Mouse (Mus musculus): ENCODE measurements around the gene Rxfp1. TPM values are rescaled to one million over a fixed set of nuclear protein-coding genes. Genes with fewer than 3 reads are reported as not detected.

Rxfp1 gene
- polyA plus RNA-seq, 1 experiment: not detected

DNA sequence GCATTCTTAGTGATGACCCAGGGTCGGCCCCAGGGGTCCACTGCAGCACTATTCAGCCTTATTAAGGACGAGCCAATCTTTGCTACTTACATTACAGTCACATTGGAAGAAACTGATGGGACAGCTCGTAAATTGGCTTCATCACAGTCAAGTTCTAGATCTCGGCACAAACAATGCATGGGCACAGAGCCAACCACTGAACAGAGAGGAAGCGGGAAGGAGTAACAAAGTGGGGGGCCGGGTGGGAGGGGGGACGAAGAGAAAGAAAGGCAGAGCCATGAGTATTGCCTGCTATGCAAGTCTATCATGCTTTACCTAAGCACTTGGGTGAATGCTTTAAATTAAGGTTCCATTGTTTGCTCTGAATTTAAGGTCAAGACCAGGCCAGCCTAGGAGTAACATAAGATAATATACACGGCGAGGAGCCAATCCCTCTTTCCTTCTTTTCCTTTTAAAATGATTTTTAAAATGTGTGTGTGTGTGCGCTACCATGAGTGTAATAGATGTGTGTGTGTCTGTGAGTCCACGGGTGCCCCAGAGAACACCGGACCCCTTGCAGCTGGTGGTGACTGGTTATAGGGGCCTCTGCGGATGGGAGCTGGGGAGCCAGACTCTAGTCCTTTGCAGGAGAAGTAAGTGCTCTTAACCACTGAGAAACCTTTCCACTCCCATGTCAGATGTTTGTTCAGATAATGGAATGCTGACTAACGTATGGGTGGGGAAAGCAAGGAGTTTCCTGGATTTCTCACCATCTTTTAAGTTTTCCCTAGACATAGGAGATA, 55.1 kb downstream of the Rxfp1 start:
- Histone ChIP-seq H3ac (ENCODE audit: control insufficient read depth, insufficient read length) (no peak overlapping the region), H3K36me3 (ENCODE audit: control insufficient read depth, insufficient read depth) (no peaks in the 10 kb centered on the region), H3K79me2 (ENCODE audit: control insufficient read depth, insufficient read depth) (no peaks in the 10 kb centered on the region), H3K4me2 (ENCODE audit: low read depth) (no peak overlapping the region), H3K4me3 (no peak overlapping the region), H3K27me3 (ENCODE audit: control insufficient read depth, insufficient read depth, insufficient read length) (no peaks in the 10 kb centered on the region)
- TF ChIP-seq TCF3 (IDR thresholded peaks at IDR 0.05; ENCODE audit: insufficient read length, low read depth) (no peak), MYOD1 (IDR thresholded peaks at IDR 0.05; ENCODE audit: control insufficient read depth in 1 of 3, insufficient read length in 2 of 3, low read depth in 2 of 3) (no peak), POLR2A (IDR thresholded peaks at IDR 0.05; ENCODE audit: insufficient read length, low read depth) (no peak), CEBPB (IDR thresholded peaks at IDR 0.05; ENCODE audit: insufficient read depth, poor library complexity, severe bottlenecking) (no peak), SRF (IDR thresholded peaks at IDR 0.05; ENCODE audit: control insufficient read depth, insufficient read length, low read depth) (no peak), MYOG (IDR thresholded peaks at IDR 0.05; ENCODE audit: control insufficient read depth in 1 of 3, insufficient read depth in 1 of 3, insufficient read length in 2 of 3, low read depth in 2 of 3) (no peak), USF1 (IDR thresholded peaks at IDR 0.05; ENCODE audit: low read depth) (no peak), TCF12 (IDR thresholded peaks at IDR 0.05; ENCODE audit: insufficient read depth, poor library complexity, severe bottlenecking) (no peak), MAX (IDR thresholded peaks at IDR 0.05; ENCODE audit: low read depth) (no peak)

GRCm38 (mm10) chr3:79676411-79676810, 61.3 kb downstream of the Rxfp1 start:
- Histone ChIP-seq H3K27me3 (ENCODE audit: control insufficient read depth, insufficient read depth, insufficient read length) (no peaks in the 10 kb centered on the region), H3K79me2 (ENCODE audit: control insufficient read depth, insufficient read depth) (no peaks in the 10 kb centered on the region), H3K4me3 (no peak overlapping the region), H3ac (ENCODE audit: control insufficient read depth, insufficient read length) (no peak overlapping the region), H3K4me2 (ENCODE audit: low read depth) (no peak overlapping the region), H3K36me3 (ENCODE audit: control insufficient read depth, insufficient read depth) (no peaks in the 10 kb centered on the region)
- TF ChIP-seq USF1 (IDR thresholded peaks at IDR 0.05; ENCODE audit: low read depth): no peak
- TF ChIP-seq SRF (IDR thresholded peaks at IDR 0.05; ENCODE audit: control insufficient read depth, insufficient read length, low read depth): no peak
- no peak for TF ChIP-seq CEBPB (IDR thresholded peaks at IDR 0.05; ENCODE audit: insufficient read depth, poor library complexity, severe bottlenecking)
- no peak for TF ChIP-seq REST (IDR thresholded peaks at IDR 0.05; ENCODE audit: insufficient read depth, insufficient read length)
- TF ChIP-seq MYOD1 (IDR thresholded peaks at IDR 0.05; ENCODE audit: control insufficient read depth in 1 of 3, insufficient read length in 2 of 3, low read depth in 2 of 3): no peak
- no peak for TF ChIP-seq POLR2A (IDR thresholded peaks at IDR 0.05; ENCODE audit: insufficient read length, low read depth)
- TF ChIP-seq POLR2AphosphoS2 (IDR thresholded peaks at IDR 0.05; ENCODE audit: insufficient read length, low read depth): no peak
- no peak for TF ChIP-seq MYOG (IDR thresholded peaks at IDR 0.05; ENCODE audit: control insufficient read depth in 1 of 3, insufficient read depth in 1 of 3, insufficient read length in 2 of 3, low read depth in 2 of 3)
- TF ChIP-seq MAX (IDR thresholded peaks at IDR 0.05; ENCODE audit: low read depth): no peak
- no peak for TF ChIP-seq TCF12 (IDR thresholded peaks at IDR 0.05; ENCODE audit: insufficient read depth, poor library complexity, severe bottlenecking)
- no peak for TF ChIP-seq TCF3 (IDR thresholded peaks at IDR 0.05; ENCODE audit: insufficient read length, low read depth)
- no peak for TF ChIP-seq E2F4 (IDR thresholded peaks at IDR 0.05; ENCODE audit: insufficient read depth)

GRCm38 (mm10) chr3:79674641-79675040, 63.0 kb downstream of the Rxfp1 start:
- Histone ChIP-seq H3K4me2 (ENCODE audit: low read depth) (no peak overlapping the region), H3K27me3 (ENCODE audit: control insufficient read depth, insufficient read depth, insufficient read length) (no peaks in the 10 kb centered on the region), H3K4me3 (no peak overlapping the region), H3ac (ENCODE audit: control insufficient read depth, insufficient read length) (no peak overlapping the region), H3K79me2 (ENCODE audit: control insufficient read depth, insufficient read depth) (no peaks in the 10 kb centered on the region), H3K36me3 (ENCODE audit: control insufficient read depth, insufficient read depth) (no peaks in the 10 kb centered on the region)
- no peak for TF ChIP-seq USF1 (IDR thresholded peaks at IDR 0.05; ENCODE audit: low read depth)
- TF ChIP-seq POLR2AphosphoS2 (IDR thresholded peaks at IDR 0.05; ENCODE audit: insufficient read length, low read depth): no peak
- no peak for TF ChIP-seq SRF (IDR thresholded peaks at IDR 0.05; ENCODE audit: control insufficient read depth, insufficient read length, low read depth)
- TF ChIP-seq POLR2A (IDR thresholded peaks at IDR 0.05; ENCODE audit: insufficient read length, low read depth): no peak
- TF ChIP-seq REST (IDR thresholded peaks at IDR 0.05; ENCODE audit: insufficient read depth, insufficient read length): no peak
- TF ChIP-seq TCF12 (IDR thresholded peaks at IDR 0.05; ENCODE audit: insufficient read depth, poor library complexity, severe bottlenecking): no peak
- TF ChIP-seq MYOG (IDR thresholded peaks at IDR 0.05; ENCODE audit: control insufficient read depth in 1 of 3, insufficient read depth in 1 of 3, insufficient read length in 2 of 3, low read depth in 2 of 3): no peak
- no peak for TF ChIP-seq MAX (IDR thresholded peaks at IDR 0.05; ENCODE audit: low read depth)
- TF ChIP-seq CEBPB (IDR thresholded peaks at IDR 0.05; ENCODE audit: insufficient read depth, poor library complexity, severe bottlenecking): no peak
- no peak for TF ChIP-seq TCF3 (IDR thresholded peaks at IDR 0.05; ENCODE audit: insufficient read length, low read depth)
- no peak for TF ChIP-seq E2F4 (IDR thresholded peaks at IDR 0.05; ENCODE audit: insufficient read depth)
- no peak for TF ChIP-seq MYOD1 (IDR thresholded peaks at IDR 0.05; ENCODE audit: control insufficient read depth in 1 of 3, insufficient read length in 2 of 3, low read depth in 2 of 3)

- Histone ChIP-seq H3K36me3 (ENCODE audit: control insufficient read depth, insufficient read depth) (no peaks in the 10 kb centered on the region), H3K27me3 (ENCODE audit: control insufficient read depth, insufficient read depth, insufficient read length) (no peaks in the 10 kb centered on the region), H3K4me3 (no peak overlapping the region), H3K79me2 (ENCODE audit: control insufficient read depth, insufficient read depth) (no peaks in the 10 kb centered on the region), H3K4me2 (ENCODE audit: low read depth) (no peak overlapping the region), H3ac (ENCODE audit: control insufficient read depth, insufficient read length) (no peak overlapping the region)
- no peak for TF ChIP-seq CEBPB (IDR thresholded peaks at IDR 0.05; ENCODE audit: insufficient read depth, poor library complexity, severe bottlenecking)
- TF ChIP-seq TCF3 (IDR thresholded peaks at IDR 0.05; ENCODE audit: insufficient read length, low read depth): no peak
Measured at GRCm38 (mm10) chr3:79673082-79673481, 64.6 kb downstream of the Rxfp1 start.

DNA sequence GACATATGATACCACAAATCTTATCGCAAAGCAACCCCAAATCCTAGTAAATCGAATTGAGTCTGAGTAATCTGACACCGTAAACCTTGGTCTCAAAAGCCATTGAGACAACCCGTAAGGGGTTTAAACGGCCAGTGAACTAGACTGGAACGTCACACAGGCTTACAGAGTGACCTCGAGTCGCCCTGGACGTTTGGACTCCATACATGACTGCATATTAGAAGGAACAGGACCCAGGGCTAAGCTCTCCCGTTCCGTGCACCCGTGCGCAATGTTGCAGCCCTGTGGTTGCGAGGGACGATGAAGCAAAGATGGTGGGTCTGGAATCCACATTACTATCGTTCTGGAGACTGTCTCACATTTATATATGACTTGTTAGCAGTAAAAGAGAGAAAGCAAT, 65.5 kb downstream of the Rxfp1 start:
- H3K27me3 ChIP-seq (ENCODE audit: control insufficient read depth, insufficient read depth, insufficient read length): no peaks in the 10 kb centered on the region
- H3K4me3 ChIP-seq: no peak overlapping the region
- H3ac ChIP-seq (ENCODE audit: control insufficient read depth, insufficient read length): no peak overlapping the region
- H3K4me2 ChIP-seq (ENCODE audit: low read depth): no peak overlapping the region
- no peak for TF ChIP-seq MYOD1 (IDR thresholded peaks at IDR 0.05; ENCODE audit: control insufficient read depth in 1 of 3, insufficient read length in 2 of 3, low read depth in 2 of 3)
- no peak for TF ChIP-seq MAX (IDR thresholded peaks at IDR 0.05; ENCODE audit: low read depth)
- TF ChIP-seq E2F4 (IDR thresholded peaks at IDR 0.05; ENCODE audit: insufficient read depth): no peak
- TF ChIP-seq SRF (IDR thresholded peaks at IDR 0.05; ENCODE audit: control insufficient read depth, insufficient read length, low read depth): no peak
- TF ChIP-seq POLR2AphosphoS2 (IDR thresholded peaks at IDR 0.05; ENCODE audit: insufficient read length, low read depth): no peak
- TF ChIP-seq USF1 (IDR thresholded peaks at IDR 0.05; ENCODE audit: low read depth): no peak
- TF ChIP-seq POLR2A (IDR thresholded peaks at IDR 0.05; ENCODE audit: insufficient read length, low read depth): no peak
- TF ChIP-seq REST (IDR thresholded peaks at IDR 0.05; ENCODE audit: insufficient read depth, insufficient read length): no peak
- no peak for TF ChIP-seq TCF12 (IDR thresholded peaks at IDR 0.05; ENCODE audit: insufficient read depth, poor library complexity, severe bottlenecking)
- no peak for TF ChIP-seq TCF3 (IDR thresholded peaks at IDR 0.05; ENCODE audit: insufficient read length, low read depth)
- TF ChIP-seq CEBPB (IDR thresholded peaks at IDR 0.05; ENCODE audit: insufficient read depth, poor library complexity, severe bottlenecking): no peak
- no peak for TF ChIP-seq MYOG (IDR thresholded peaks at IDR 0.05; ENCODE audit: control insufficient read depth in 1 of 3, insufficient read depth in 1 of 3, insufficient read length in 2 of 3, low read depth in 2 of 3)
- H3K79me2 ChIP-seq (ENCODE audit: control insufficient read depth, insufficient read depth): no peaks in the 10 kb centered on the region
- no peaks in the 10 kb centered on the region for H3K36me3 ChIP-seq (ENCODE audit: control insufficient read depth, insufficient read depth)

Measured in myocyte (in vitro differentiated cells).